Mouse (Mus musculus): Measurements from ENCODE around the gene Tuft1. TPM values are rescaled to one million over a fixed set of nuclear protein-coding genes. Genes with fewer than 3 reads are reported as not detected.

Tuft1 gene
- total and polyA plus RNA-seq, 3 experiments = 4.0 to 7.4 (median 7.2) TPM

GRCm38 (mm10) chr3:94582456-94582891 lies 76.2 kb downstream of the Tuft1 start, which contains the start of gene Snx27:
Gene Snx27 (minus strand): TSS chr3:94582716.
- Histone ChIP-seq H3K27me3 (replicated peaks) (no peaks in the 10 kb centered on the region), H3K79me2 (replicated peaks; ENCODE audit: control insufficient read depth, extremely low read depth, insufficient read depth, poor library complexity, severe bottlenecking) (peaks cover 15% of the 10 kb centered on the region), H3K4me3 (replicated peaks in 1 of 3; ENCODE audit: low read depth in 2 of 3, low read length in 2 of 3, poor library complexity in 1 of 3) (peak within 1 kb of the TSS; percentile 80 to 95 (median 90)), H3K9me3 (replicated peaks; ENCODE audit: low read length) (no peaks in the 10 kb centered on the region), H3K9ac (ENCODE audit: insufficient read depth, low read depth) (peak within 1 kb of the TSS; percentile 68), H3K36me3 (replicated peaks in 1 of 2; ENCODE audit: control insufficient read depth in 1 of 2, insufficient read depth in 1 of 2, low read length in 1 of 2) (peaks cover 0 to 8% of the 10 kb centered on the region in 2 experiments), H3K4me1 (ENCODE audit: control insufficient read depth in 1 of 2, insufficient read depth in 2 of 2) (peaks cover 3 to 17% of the 10 kb centered on the region in 2 experiments; a peak in 3 of 4 replicates), H3K4me2 (ENCODE audit: insufficient read depth, low read depth, poor library complexity, severe bottlenecking) (peak within 1 kb of the TSS; percentile 95), H3K27ac (ENCODE audit: insufficient read depth, low read depth) (peak within 1 kb of the TSS; percentile 40)
- in situ Hi-C loops (cut with MboI; ENCODE audit: low pct_ligation_motif_present, low pct_unique_long_range_greater_than_20kb, low sequenced_read_pairs) = no loop called here
- TF ChIP-seq BHLHE40 (IDR thresholded peaks at IDR 0.05; ENCODE audit: low read depth, low read length) (no peak), HCFC1 (IDR thresholded peaks at IDR 0.05; ENCODE audit: low read depth, low read length) (peak; percentile 95), PAX5 (IDR thresholded peaks at IDR 0.05; ENCODE audit: low read length) (no peak), TCF12 (IDR thresholded peaks at IDR 0.05; ENCODE audit: low read depth, low read length) (peak; percentile 32; the same call in 1 of the 2 replicates), USF1 (IDR thresholded peaks at IDR 0.05; ENCODE audit: low read depth, low read length) (no peak), ELF1 (IDR thresholded peaks at IDR 0.05; ENCODE audit: low read depth, low read length) (peak; percentile 84), UBTF (IDR thresholded peaks at IDR 0.05; ENCODE audit: low read depth, low read length) (0 out of 2 replicates have a peak, but pooled peaks have one; percentile 56), MAX (IDR thresholded peaks at IDR 0.05; ENCODE audit: low read length) (no peak), MEF2A (IDR thresholded peaks at IDR 0.05; ENCODE audit: borderline replicate concordance, low read depth, low read length) (peak; percentile 23; the same call in 1 of the 2 replicates), KAT2A (IDR thresholded peaks at IDR 0.05; ENCODE audit: insufficient replicate concordance, low read length) (peak; percentile 98; the same call in 1 of the 2 replicates), ZC3H11A (IDR thresholded peaks at IDR 0.05; ENCODE audit: low read depth, low read length) (no peak), JUN (IDR thresholded peaks at IDR 0.05; ENCODE audit: insufficient read depth, low read depth, low read length) (peak; percentile 52; the same call in 1 of the 2 replicates), CHD2 (IDR thresholded peaks at IDR 0.05; ENCODE audit: low read length) (no peak), ZNF384 (IDR thresholded peaks at IDR 0.05; ENCODE audit: low read depth, low read length) (no peak), POLR2A (IDR thresholded peaks at IDR 0.05; ENCODE audit: low read depth, low read length) (peak; percentile 59; the same call in 1 of the 2 replicates), GABPA (IDR thresholded peaks at IDR 0.05; ENCODE audit: insufficient replicate concordance, low read depth, low read length) (peak; percentile 72; the same call in 1 of the 2 replicates), EP300 (IDR thresholded peaks at IDR 0.05; ENCODE audit: low read length) (no peak), RAD21 (IDR thresholded peaks at IDR 0.05; ENCODE audit: low read depth, low read length) (no peak), NELFE (IDR thresholded peaks at IDR 0.05; ENCODE audit: low read depth, low read length) (no peak), JUND (conservative IDR thresholded peaks at IDR 0.05; ENCODE audit: low read depth, low read length) (no peak; the same call in 1 of the 2 replicates), TBP (conservative IDR thresholded peaks at IDR 0.05; ENCODE audit: low read depth, low read length) (peak; percentile 71; the same call in 1 of the 2 replicates), SIN3A (IDR thresholded peaks at IDR 0.05; ENCODE audit: low read length) (no peak; the same call in 1 of the 2 replicates), MXI1 (IDR thresholded peaks at IDR 0.05; ENCODE audit: low read depth, low read length) (no peak; the same call in 1 of the 2 replicates), MAFK (IDR thresholded peaks at IDR 0.05; ENCODE audit: insufficient replicate concordance, low read length) (no peak), MYC (IDR thresholded peaks at IDR 0.05; ENCODE audit: low read depth, low read length) (0 out of 2 replicates have a peak, but pooled peaks have one; percentile 39), USF2 (conservative IDR thresholded peaks at IDR 0.05; ENCODE audit: low read depth, low read length) (no peak), NRF1 (IDR thresholded peaks at IDR 0.05; ENCODE audit: low read depth, low read length) (peak; percentile 41), SMC3 (IDR thresholded peaks at IDR 0.05; ENCODE audit: low read depth, low read length) (no peak), E2F4 (IDR thresholded peaks at IDR 0.05; ENCODE audit: insufficient replicate concordance, low read depth, low read length) (peak; percentile 75; the same call in 1 of the 2 replicates), ETS1 (conservative IDR thresholded peaks at IDR 0.05; ENCODE audit: low read depth, low read length) (no peak), CHD1 (IDR thresholded peaks at IDR 0.05; ENCODE audit: low read depth, low read length) (no peak), ZKSCAN1 (IDR thresholded peaks at IDR 0.05; ENCODE audit: borderline replicate concordance, low read depth, low read length) (no peak)
- dilution Hi-C loops (cut with MboI; ENCODE audit: extremely low pct_ligation_motif_present, extremely low pct_unique_long_range_greater_than_20kb, low sequenced_read_pairs) = no loop called here
- peak; percentile 95 for DNase-seq (ENCODE audit: extremely low read depth)
